Comparison of ENCODE assay signal across 20 mouse cellular contexts in the genomic region with DNA sequence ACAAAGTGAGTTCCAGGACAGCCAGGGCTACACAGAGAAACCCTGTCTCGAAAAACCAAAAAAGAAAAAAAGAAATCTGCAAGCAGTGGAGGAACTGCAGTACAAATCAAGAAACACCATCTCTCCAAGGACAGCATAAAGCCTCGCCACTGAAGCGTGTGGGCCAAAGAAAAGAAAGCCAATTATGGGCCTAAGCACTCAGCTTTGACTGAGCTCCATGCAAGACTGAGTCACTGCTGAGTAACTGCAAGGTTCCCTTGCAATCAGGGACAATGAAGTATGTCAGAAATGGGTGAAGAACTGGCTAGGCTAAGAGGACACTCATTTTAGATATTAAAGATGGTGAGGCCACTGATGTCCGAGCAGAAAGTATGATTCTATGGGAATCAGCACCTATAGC.
"Had no signal": no experiment of that assay in that cellular context is flagged by ENCODE, and none has a peak within 500 bp of the region (broad histone marks: within the 10 kb centered on the region; RNA-seq: fewer than 3 reads in every experiment).

No protein-coding gene starts in this region.

- DNase-seq: kidney, postnatal 10 days; kidney, postnatal 36 days; liver; lung, adult 18-20 months; lung, postnatal 14 days; lung, postnatal 4 days; midbrain, embryonic 14.5 days; retina, postnatal 1 day; right cerebral cortex, postnatal 25 days; thymus, adult 2 months; thymus, postnatal 14 days; thymus, postnatal 4 days had no signal

- ATAC-seq: liver, embryonic 12.5 days had no signal

- H3K4me2 ChIP-seq: kidney, embryonic 15.5 days; limb, embryonic 13.5 days; liver, embryonic 12.5 days; liver, embryonic 15.5 days; lung, embryonic 15.5 days; midbrain, embryonic 11.5 days had no signal

- H3K27ac ChIP-seq: kidney, embryonic 15.5 days; limb, embryonic 10.5 days; limb, embryonic 13.5 days; liver, embryonic 12.5 days; liver, embryonic 15.5 days; lung, embryonic 15.5 days; stomach, postnatal 0 days had no signal

- H3K4me3 ChIP-seq: kidney, embryonic 15.5 days; limb, embryonic 10.5 days; limb, embryonic 13.5 days; liver, embryonic 12.5 days; liver, embryonic 15.5 days; lung, embryonic 15.5 days had no signal

- H3K27me3 ChIP-seq: kidney, embryonic 15.5 days; limb, embryonic 13.5 days; liver, embryonic 12.5 days; liver, embryonic 15.5 days; lung, embryonic 15.5 days had no signal

- H3K9ac ChIP-seq: kidney, embryonic 15.5 days; limb, embryonic 13.5 days; liver, embryonic 12.5 days; liver, embryonic 15.5 days; lung, embryonic 15.5 days had no signal

- H3K9me3 ChIP-seq: kidney, embryonic 15.5 days; limb, embryonic 10.5 days; limb, embryonic 13.5 days; liver, embryonic 12.5 days; liver, embryonic 15.5 days; lung, embryonic 15.5 days had no signal

- H3K4me1 ChIP-seq: kidney, embryonic 15.5 days; limb, embryonic 10.5 days; liver, embryonic 12.5 days; liver, embryonic 15.5 days; lung, embryonic 15.5 days had no signal

- H3K36me3 ChIP-seq: kidney, embryonic 15.5 days; limb, embryonic 10.5 days; limb, embryonic 13.5 days; liver, embryonic 12.5 days; liver, embryonic 15.5 days; lung, embryonic 15.5 days had no signal
